ENCODE assay signal across 8 mouse cellular contexts in genomic region chr9:37255889-37256225, GRCm38 (mm10). TPM values are rescaled to one million over a fixed set of nuclear protein-coding genes. Genes with fewer than 3 reads are reported as not detected.
DNase-seq lines count a peak whose midpoint lies in the region; ATAC-seq and TF ChIP-seq lines count a peak whose summit lies in the region.

No protein-coding gene starts in this region.

- H3K9me3 ChIP-seq in heart, embryonic 16.5 days (replicated peaks; ENCODE audit: control insufficient read depth, low read length), result no peaks in the 10 kb centered on the region
- H3K9me3 ChIP-seq in kidney, postnatal 0 days (replicated peaks; ENCODE audit: low read length), result no peaks in the 10 kb centered on the region
- H3K9me3 ChIP-seq in liver, embryonic 15.5 days (replicated peaks), result no peaks in the 10 kb centered on the region

- no peaks in the 10 kb centered on the region for H3K36me3 ChIP-seq in heart, embryonic 16.5 days (ENCODE audit: control insufficient read depth, insufficient read depth)
- no peaks in the 10 kb centered on the region for H3K36me3 ChIP-seq in kidney, postnatal 0 days (ENCODE audit: insufficient read depth, low read length)
- no peaks in the 10 kb centered on the region for H3K36me3 ChIP-seq in liver, embryonic 15.5 days (replicated peaks)

- peak; percentile 56; the same call in 1 of the 2 replicates for ATAC-seq in heart, embryonic 16.5 days (replicated peaks; ENCODE audit: extremely low read depth, insufficient read depth, low FRiP score)
- peak; percentile 67; the same call in 1 of the 2 replicates for ATAC-seq in kidney, postnatal 0 days (replicated peaks; ENCODE audit: low FRiP score, low read depth)
- ATAC-seq in liver, embryonic 15.5 days (ENCODE audit: insufficient read depth), result no peak; the same call in 1 of the 2 replicates

- peak overlapping the region; percentile 62 for H3K27ac ChIP-seq in heart, embryonic 16.5 days (ENCODE audit: low read length)
- H3K27ac ChIP-seq in kidney, postnatal 0 days, result 0 out of 2 replicates have a peak overlapping the region, but pooled peaks have one; percentile 25
- H3K27ac ChIP-seq in liver, embryonic 15.5 days (replicated peaks), result no peak overlapping the region

- peak overlapping the region; percentile 65 for H3K4me3 ChIP-seq in heart, embryonic 16.5 days (ENCODE audit: low read length)
- peak overlapping the region; percentile 42 for H3K4me3 ChIP-seq in kidney, postnatal 0 days (replicated peaks; ENCODE audit: low read depth, low read length)
- H3K4me3 ChIP-seq in liver, embryonic 15.5 days (replicated peaks), result peak overlapping the region; percentile 51

- H3K9ac ChIP-seq in heart, embryonic 16.5 days (ENCODE audit: low read length), result peak overlapping the region; percentile 73
- H3K9ac ChIP-seq in kidney, postnatal 0 days (ENCODE audit: low read depth, low read length), result peak overlapping the region; percentile 27; the same call in 1 of the 2 replicates
- no peak overlapping the region for H3K9ac ChIP-seq in liver, embryonic 15.5 days

- H3K27me3 ChIP-seq in heart, embryonic 16.5 days (ENCODE audit: control insufficient read depth, insufficient read depth, low read length), result no peaks in the 10 kb centered on the region
- no peaks in the 10 kb centered on the region for H3K27me3 ChIP-seq in kidney, postnatal 0 days (ENCODE audit: insufficient read depth, low read length)
- H3K27me3 ChIP-seq in liver, embryonic 15.5 days, result peaks cover 16% of the 10 kb centered on the region

- TF ChIP-seq CTCF in kidney, postnatal 0 days (IDR thresholded peaks at IDR 0.05; ENCODE audit: low read depth), result peak; percentile 82

- H3K4me2 ChIP-seq in heart, embryonic 16.5 days (ENCODE audit: low read depth, low read length), result peak overlapping the region; percentile 98
- peak overlapping the region; percentile 83 for H3K4me2 ChIP-seq in kidney, postnatal 0 days (ENCODE audit: low read length)
- H3K4me2 ChIP-seq in liver, embryonic 15.5 days, result peak overlapping the region; percentile 70

- 29% methylated on average over 7 of the region's 7 CpGs for WGBS in heart, embryonic 16.5 days
- 23% methylated on average over 7 of the region's 7 CpGs for WGBS in kidney, postnatal 0 days
- WGBS in liver, embryonic 15.5 days (ENCODE audit: insufficient replicate concordance), result 29% methylated on average over 7 of the region's 7 CpGs

- DNase-seq in right cerebral cortex, adult 18-20 months, result peak; percentile 40
- DNase-seq in right cerebral cortex, postnatal 25 days, result no peak
- peak; percentile 31 for DNase-seq in embryo, embryonic 11.5 days (ENCODE audit: low read depth, low spot score)
- peak; percentile 86 for DNase-seq in kidney, postnatal 0 days (ENCODE audit: low spot score)
- peak; percentile 83 for DNase-seq in naive thymus-derived CD4-positive, alpha-beta T cell, adult 2 months (ENCODE audit: low read depth)
- peak; percentile 61 to 63 for DNase-seq in thymus, postnatal 10 days (ENCODE audit: low spot score in 2 of 2)

- H3K4me1 ChIP-seq in heart, embryonic 16.5 days (ENCODE audit: control insufficient read depth, insufficient read depth, low read length), result peaks cover 9% of the 10 kb centered on the region
- peaks cover 4% of the 10 kb centered on the region; the same call in 1 of the 2 replicates for H3K4me1 ChIP-seq in kidney, postnatal 0 days (replicated peaks; ENCODE audit: insufficient read depth, low read length)
- H3K4me1 ChIP-seq in liver, embryonic 15.5 days (replicated peaks), result peaks cover 7% of the 10 kb centered on the region

RNA-seq across cellular contexts. Expression of gene Slc37a2, which starts 0.3 kb away (rescaled TPM):
- polyA plus RNA-seq in heart, embryonic 16.5 days (2015; fragmentation: Nextera tagmentation; extraction: Ambion mirVana), result 1.6 and 2.5 TPM in 2 replicates
- polyA plus RNA-seq in kidney, postnatal 0 days (2015; fragmentation: Nextera tagmentation; extraction: Ambion mirVana), result 1.3 and 1.5 TPM in 2 replicates
- polyA plus RNA-seq in liver, embryonic 15.5 days (2015; fragmentation: Nextera tagmentation; extraction: Ambion mirVana), result 1.6 and 1.8 TPM in 2 replicates

RNA-seq across cellular contexts. Expression of gene Tmem218, which starts 47.8 kb away (rescaled TPM):
- 10.0 and 10.5 TPM in 2 replicates for polyA plus RNA-seq in heart, embryonic 16.5 days (2015; fragmentation: Nextera tagmentation; extraction: Ambion mirVana)
- 15.5 and 15.7 TPM in 2 replicates for polyA plus RNA-seq in kidney, postnatal 0 days (2015; fragmentation: Nextera tagmentation; extraction: Ambion mirVana)
- 3.5 and 3.6 TPM in 2 replicates for polyA plus RNA-seq in liver, embryonic 15.5 days (2015; fragmentation: Nextera tagmentation; extraction: Ambion mirVana)
